Mouse (Mus musculus): ENCODE results near the gene Asb10. TPM values are rescaled to one million over a fixed set of nuclear protein-coding genes. Genes with fewer than 3 reads are reported as not detected.

Gene Asb10
- 10.1 and 10.2 TPM in 2 replicates for polyA plus RNA-seq (2015; fragmentation: Nextera tagmentation; extraction: Ambion mirVana)

DNA sequence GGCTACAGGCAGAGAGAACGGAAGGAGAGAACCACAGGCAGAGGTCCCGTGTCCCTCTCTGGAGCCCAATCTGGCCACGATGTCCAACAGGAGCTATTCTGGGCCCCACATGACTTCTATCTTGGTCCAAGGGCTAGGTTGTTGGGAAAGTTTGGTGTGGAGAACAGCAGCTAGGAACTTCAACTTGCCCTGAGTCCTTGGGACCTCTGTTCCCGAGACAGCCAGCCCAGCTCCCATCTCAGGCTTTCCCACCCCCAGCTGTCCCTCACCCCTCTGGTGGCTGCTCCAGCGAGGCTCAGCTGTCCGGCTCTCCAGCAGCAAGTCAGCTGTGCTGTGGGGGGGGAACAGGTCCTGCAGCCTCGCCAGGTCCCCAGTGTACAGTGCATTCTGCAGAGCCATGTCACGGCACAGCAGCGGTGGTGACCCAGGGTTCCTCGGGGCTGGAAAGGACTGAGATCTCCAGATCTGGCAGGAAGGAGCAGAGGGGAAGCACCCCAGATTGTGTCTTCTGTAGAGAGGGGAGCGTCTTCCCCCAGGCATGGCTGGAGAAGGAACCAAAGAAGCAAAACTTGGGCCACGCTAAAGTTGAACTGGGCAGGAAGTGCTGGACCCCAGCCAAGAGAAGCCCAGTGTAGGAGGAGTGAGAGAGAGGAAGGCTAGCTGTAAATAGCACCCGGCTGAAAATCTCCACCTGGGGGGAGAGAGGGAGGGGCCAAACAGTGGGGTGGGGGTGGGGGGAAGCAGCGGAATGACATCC, at the start of gene Asb10:
TSS of gene Asb10 (minus strand) at position 592 of the 757 bp plus-strand sequence.
- peak within 1 kb of the TSS; percentile 84 for H3K27ac ChIP-seq (ENCODE audit: low read length)
- peak; percentile 82 for ATAC-seq (replicated peaks; ENCODE audit: extremely low read depth, insufficient read depth, low FRiP score)
- 7% methylated on average over 14 of the region's 14 CpGs for WGBS
- H3K9ac ChIP-seq (ENCODE audit: low read length), result peak within 1 kb of the TSS; percentile 63
- H3K9me3 ChIP-seq (replicated peaks; ENCODE audit: control insufficient read depth, low read length), result no peaks in the 10 kb centered on the region
- H3K4me1 ChIP-seq (ENCODE audit: control insufficient read depth, insufficient read depth, low read length), result peaks cover 24% of the 10 kb centered on the region
- peak within 1 kb of the TSS; percentile 45 for H3K4me3 ChIP-seq (ENCODE audit: low read length)
- H3K36me3 ChIP-seq (ENCODE audit: control insufficient read depth, insufficient read depth), result no peaks in the 10 kb centered on the region
- peak within 1 kb of the TSS; percentile 63 for H3K4me2 ChIP-seq (ENCODE audit: low read depth, low read length)
- no peaks in the 10 kb centered on the region for H3K27me3 ChIP-seq (ENCODE audit: control insufficient read depth, insufficient read depth, low read length)

- H3K27me3 ChIP-seq (ENCODE audit: control insufficient read depth, insufficient read depth, low read length), result no peaks in the 10 kb centered on the region
- no peak for ATAC-seq (replicated peaks; ENCODE audit: extremely low read depth, insufficient read depth, low FRiP score)
- peaks cover 23% of the 10 kb centered on the region for H3K4me1 ChIP-seq (ENCODE audit: control insufficient read depth, insufficient read depth, low read length)
- no peak overlapping the region for H3K9ac ChIP-seq (ENCODE audit: low read length)
- no peak overlapping the region for H3K27ac ChIP-seq (ENCODE audit: low read length)
- H3K4me2 ChIP-seq (ENCODE audit: low read depth, low read length), result no peak overlapping the region
- peaks cover 46% of the 10 kb centered on the region for H3K36me3 ChIP-seq (ENCODE audit: control insufficient read depth, insufficient read depth)
- WGBS, result 86% methylated on average over 20 of the region's 20 CpGs
- no peak overlapping the region for H3K4me3 ChIP-seq (ENCODE audit: low read length)
- H3K9me3 ChIP-seq (replicated peaks; ENCODE audit: control insufficient read depth, low read length), result no peaks in the 10 kb centered on the region
Observed at GRCm38 (mm10) chr5:24589511-24590500, 49.0 kb upstream of the Asb10 start.

DNA sequence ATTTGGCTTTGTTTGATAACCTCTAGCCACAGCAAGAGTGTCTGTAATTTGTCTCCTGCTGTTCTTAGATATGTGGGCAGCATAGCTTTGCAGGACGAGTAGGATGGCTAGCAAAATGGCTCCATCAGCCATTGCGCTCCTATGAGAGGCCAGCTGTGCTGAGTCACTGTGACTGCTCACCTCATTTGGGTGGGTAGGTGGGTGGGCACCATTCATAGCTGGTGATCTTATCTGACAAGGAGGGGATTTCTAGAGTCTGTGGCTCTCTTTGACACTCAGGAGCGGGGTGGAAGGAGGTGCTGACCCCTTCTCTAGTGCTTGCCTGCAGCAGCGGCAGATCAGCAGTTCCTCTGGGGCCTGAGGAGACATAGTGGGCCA, 46.4 kb upstream of the Asb10 start:
- Histone ChIP-seq H3K4me2 (ENCODE audit: low read depth, low read length) (peak overlapping the region; percentile 91), H3K9me3 (replicated peaks; ENCODE audit: control insufficient read depth, low read length) (no peaks in the 10 kb centered on the region), H3K9ac (ENCODE audit: low read length) (peak overlapping the region; percentile 82), H3K36me3 (ENCODE audit: control insufficient read depth, insufficient read depth) (peaks cover 22% of the 10 kb centered on the region), H3K4me1 (ENCODE audit: control insufficient read depth, insufficient read depth, low read length) (peaks cover 23% of the 10 kb centered on the region), H3K4me3 (ENCODE audit: low read length) (peak overlapping the region; percentile 78), H3K27ac (ENCODE audit: low read length) (peak overlapping the region; percentile 31), H3K27me3 (ENCODE audit: control insufficient read depth, insufficient read depth, low read length) (no peaks in the 10 kb centered on the region)
- 11% methylated on average over 4 of the region's 4 CpGs for WGBS
- ATAC-seq (replicated peaks; ENCODE audit: extremely low read depth, insufficient read depth, low FRiP score), result no peak

- H3K27ac ChIP-seq (ENCODE audit: low read length), result peak within 1 kb of the TSS; percentile 61
- peak; percentile 85 for ATAC-seq (replicated peaks; ENCODE audit: extremely low read depth, insufficient read depth, low FRiP score)
- no peaks in the 10 kb centered on the region for H3K9me3 ChIP-seq (replicated peaks; ENCODE audit: control insufficient read depth, low read length)
- H3K27me3 ChIP-seq (ENCODE audit: control insufficient read depth, insufficient read depth, low read length), result no peaks in the 10 kb centered on the region
- peaks cover 19% of the 10 kb centered on the region for H3K36me3 ChIP-seq (ENCODE audit: control insufficient read depth, insufficient read depth)
- WGBS, result under 1% methylated on average over 43 of the region's 43 CpGs
- H3K4me3 ChIP-seq (ENCODE audit: low read length), result peak within 1 kb of the TSS; percentile 78
- H3K9ac ChIP-seq (ENCODE audit: low read length), result peak within 1 kb of the TSS; percentile 82
- peaks cover 23% of the 10 kb centered on the region for H3K4me1 ChIP-seq (ENCODE audit: control insufficient read depth, insufficient read depth, low read length)
- H3K4me2 ChIP-seq (ENCODE audit: low read depth, low read length), result peak within 1 kb of the TSS; percentile 91
Observed at GRCm38 (mm10) chr5:24586547-24587199, 45.9 kb upstream of the Asb10 start, which contains the start of gene Chpf2. TSS of gene Chpf2 (plus strand) at chr5:24586741.

DNA sequence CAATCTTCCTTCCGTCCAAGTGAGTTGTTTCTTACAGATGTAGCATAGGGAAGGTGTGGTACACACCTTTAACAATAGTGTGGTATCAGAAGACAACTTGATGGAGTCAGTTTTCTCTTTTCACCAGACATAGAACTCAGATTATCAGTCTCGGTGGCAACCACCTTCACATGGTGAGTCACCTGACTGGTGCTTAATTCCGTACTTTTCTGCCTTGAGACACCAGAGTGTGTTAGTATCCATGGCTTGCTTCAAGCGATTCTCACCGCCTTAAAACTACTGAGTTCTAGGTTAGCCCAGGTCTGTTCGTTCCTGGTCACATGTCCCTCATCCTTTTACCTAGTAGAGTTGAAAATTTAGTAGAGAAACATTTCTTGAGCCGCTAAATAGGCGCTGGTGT, 45.3 kb upstream of the Asb10 start:
- H3K27me3 ChIP-seq (ENCODE audit: control insufficient read depth, insufficient read depth, low read length), result no peaks in the 10 kb centered on the region
- ATAC-seq (replicated peaks; ENCODE audit: extremely low read depth, insufficient read depth, low FRiP score), result no peak
- WGBS, result 7% methylated on average over 8 of the region's 8 CpGs
- H3K4me3 ChIP-seq (ENCODE audit: low read length), result peak overlapping the region; percentile 78
- peak overlapping the region; percentile 91 for H3K4me2 ChIP-seq (ENCODE audit: low read depth, low read length)
- no peaks in the 10 kb centered on the region for H3K9me3 ChIP-seq (replicated peaks; ENCODE audit: control insufficient read depth, low read length)
- no peak overlapping the region for H3K27ac ChIP-seq (ENCODE audit: low read length)
- H3K9ac ChIP-seq (ENCODE audit: low read length), result peak overlapping the region; percentile 82
- H3K4me1 ChIP-seq (ENCODE audit: control insufficient read depth, insufficient read depth, low read length), result peaks cover 18% of the 10 kb centered on the region
- H3K36me3 ChIP-seq (ENCODE audit: control insufficient read depth, insufficient read depth), result peaks cover 14% of the 10 kb centered on the region; the same call in 1 of the 2 replicates

- peak overlapping the region; percentile 80 for H3K9ac ChIP-seq (ENCODE audit: low read length)
- peak overlapping the region; percentile 87 for H3K27ac ChIP-seq (ENCODE audit: low read length)
- peak overlapping the region; percentile 90 for H3K4me3 ChIP-seq (ENCODE audit: low read length)
- H3K9me3 ChIP-seq (replicated peaks; ENCODE audit: control insufficient read depth, low read length), result no peaks in the 10 kb centered on the region
- peak overlapping the region; percentile 79 for H3K4me2 ChIP-seq (ENCODE audit: low read depth, low read length)
- no peaks in the 10 kb centered on the region for H3K27me3 ChIP-seq (ENCODE audit: control insufficient read depth, insufficient read depth, low read length)
- WGBS, result 47% methylated on average over 6 of the region's 6 CpGs
- 0 out of 2 replicates have a peak, but pooled peaks cover 8% of the 10 kb centered on the region for H3K36me3 ChIP-seq (ENCODE audit: control insufficient read depth, insufficient read depth)
- H3K4me1 ChIP-seq (ENCODE audit: control insufficient read depth, insufficient read depth, low read length), result peaks cover 15% of the 10 kb centered on the region
- ATAC-seq (replicated peaks; ENCODE audit: extremely low read depth, insufficient read depth, low FRiP score), result no peak
Observed at GRCm38 (mm10) chr5:24578109-24578963, 37.6 kb upstream of the Asb10 start.

- peak within 1 kb of the TSS; percentile 90 for H3K4me3 ChIP-seq (ENCODE audit: low read length)
- H3K27ac ChIP-seq (ENCODE audit: low read length), result peak within 1 kb of the TSS; percentile 87
- peaks cover 15% of the 10 kb centered on the region for H3K4me1 ChIP-seq (ENCODE audit: control insufficient read depth, insufficient read depth, low read length)
- H3K27me3 ChIP-seq (ENCODE audit: control insufficient read depth, insufficient read depth, low read length), result no peaks in the 10 kb centered on the region
- H3K9me3 ChIP-seq (replicated peaks; ENCODE audit: control insufficient read depth, low read length), result no peaks in the 10 kb centered on the region
- WGBS, result under 1% methylated on average over 48 of the region's 48 CpGs
- ATAC-seq (replicated peaks; ENCODE audit: extremely low read depth, insufficient read depth, low FRiP score), result peak; percentile 97
- H3K9ac ChIP-seq (ENCODE audit: low read length), result peak within 1 kb of the TSS; percentile 92
- peak within 1 kb of the TSS; percentile 96 for H3K4me2 ChIP-seq (ENCODE audit: low read depth, low read length)
- peaks cover 17% of the 10 kb centered on the region for H3K36me3 ChIP-seq (ENCODE audit: control insufficient read depth, insufficient read depth)
Observed at GRCm38 (mm10) chr5:24577183-24577929, 36.6 kb upstream of the Asb10 start, which contains the start of gene Abcf2. TSS of gene Abcf2 (minus strand) at chr5:24577467.

Data from heart, embryonic 16.5 days (tissue).